Mouse (Mus musculus) mesoderm, embryonic 11.5 days (tissue): ENCODE measurements at regions not wholly inside any gene's neighbourhood (a gene's known extent, or its start where the extent isn't known, plus 50 kb on each side); places are given as distances from the start of the nearest gene placed in this dataset.

Experiments used
- DNase-seq: peaks from one replicate; pipeline ENCODE4 v3.0.0-alpha.2; 2012; ENCODE audit warnings: low read depth, low spot score

DNA sequence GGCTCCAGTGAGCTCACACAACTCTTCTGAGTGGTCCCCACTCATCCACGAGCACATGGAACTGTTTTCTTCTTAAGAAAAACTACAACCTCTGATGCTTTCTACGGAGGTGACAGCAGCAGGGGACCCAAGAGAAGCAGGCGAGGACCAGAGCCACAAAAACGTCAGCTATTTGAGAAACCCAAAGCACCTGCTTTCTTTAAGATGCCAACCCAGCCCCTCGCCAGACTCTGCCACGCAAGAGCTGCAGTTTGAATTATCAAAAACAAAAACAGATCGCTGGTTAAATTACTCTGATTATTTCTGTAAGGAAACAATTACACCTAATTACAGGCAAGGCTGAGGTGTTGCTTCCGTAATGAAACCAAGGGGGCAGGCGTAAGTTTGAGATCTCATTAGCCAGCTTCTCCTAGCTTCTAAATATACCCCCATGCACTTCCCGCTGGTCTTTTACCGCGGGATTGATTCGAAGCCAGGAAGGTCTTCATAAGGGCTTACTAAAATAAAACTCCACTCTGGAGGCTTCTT, 614.1 kb downstream of the Pdcd6ip start:
- no peak for DNase-seq

DNA sequence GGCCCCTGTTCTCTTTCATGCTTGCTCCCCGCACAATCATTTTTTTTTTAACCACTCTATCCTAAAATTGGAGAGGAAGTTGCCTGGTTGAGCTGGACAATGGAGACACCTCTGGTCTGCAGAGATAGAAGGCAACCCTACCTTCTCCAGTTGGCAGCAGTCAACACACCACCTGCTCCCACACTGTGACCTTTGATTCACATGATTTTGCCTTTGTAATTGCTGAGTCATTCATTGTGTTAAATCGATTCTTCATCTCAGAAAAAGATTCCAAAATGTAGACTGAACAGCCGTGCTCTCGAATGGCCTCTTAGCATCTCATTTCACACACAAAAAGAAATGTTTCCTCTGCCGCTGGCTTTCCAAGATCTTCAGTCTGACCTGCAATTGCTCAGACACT, 616.2 kb downstream of the Pdcd6ip start:
- no peak for DNase-seq

DNA sequence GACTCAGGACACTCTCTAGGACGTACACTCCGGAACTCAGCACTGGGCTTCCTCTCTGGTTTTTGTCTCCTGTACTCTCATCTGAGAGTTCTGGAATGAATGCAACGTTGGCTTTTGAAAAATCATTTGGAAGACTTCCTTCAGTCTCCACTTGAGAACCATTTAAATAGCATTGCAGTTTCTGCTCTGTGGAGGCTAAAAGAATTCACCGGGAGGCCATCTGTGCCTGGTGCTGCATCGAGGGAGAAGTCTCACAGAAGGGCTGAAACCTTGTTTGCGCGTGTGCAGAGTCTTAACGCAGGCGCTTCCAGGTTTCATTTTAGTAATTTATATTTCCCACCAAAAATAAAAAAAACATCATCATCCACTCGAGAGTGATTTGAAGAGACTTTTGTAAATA, 620.3 kb downstream of the Pdcd6ip start:
- no peak for DNase-seq

DNA sequence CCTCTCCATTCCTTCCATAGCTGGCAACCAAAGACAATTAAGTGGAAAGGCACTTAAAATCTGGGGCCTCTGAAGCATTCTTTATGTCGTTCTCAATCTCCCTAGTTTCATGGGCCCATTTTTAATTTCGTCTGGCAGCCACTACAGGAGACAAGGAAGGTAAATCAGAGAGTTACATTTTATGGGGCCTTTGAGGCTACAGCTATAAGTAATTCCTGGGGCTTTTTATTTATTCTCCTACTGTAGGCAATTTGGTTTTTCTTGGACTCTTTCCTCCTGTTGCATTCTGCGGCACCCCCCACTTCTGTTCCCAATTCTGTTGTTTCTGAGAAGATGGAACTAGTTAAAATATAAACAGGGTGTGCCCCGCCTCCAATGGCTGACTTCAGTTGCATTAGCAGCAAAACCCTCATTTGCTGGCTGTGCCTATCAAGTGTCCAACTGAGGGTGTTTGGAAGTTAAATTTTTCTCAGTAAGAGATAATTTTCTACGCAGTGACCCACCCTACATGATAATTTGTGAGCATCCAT, 622.7 kb downstream of the Pdcd6ip start:
- no peak for DNase-seq

DNA sequence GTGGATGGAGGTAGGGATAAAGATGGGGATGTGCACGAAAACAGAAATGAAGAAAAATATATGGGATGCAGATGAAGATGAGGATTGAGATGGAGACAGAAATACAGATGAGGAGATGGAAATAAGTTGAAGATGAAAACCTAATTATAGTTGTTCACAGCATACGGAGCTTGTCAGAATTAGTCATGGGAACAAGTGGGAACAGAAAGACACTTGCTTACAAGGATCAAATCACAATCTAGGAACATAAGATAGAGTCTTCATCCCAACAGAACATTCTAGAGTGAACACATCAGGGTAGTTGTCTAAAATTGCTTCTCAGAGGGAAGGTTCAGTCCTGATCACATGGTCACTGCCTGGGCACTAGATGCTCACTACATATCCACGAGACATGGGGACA, 633.2 kb downstream of the Pdcd6ip start:
- no peak for DNase-seq

DNA sequence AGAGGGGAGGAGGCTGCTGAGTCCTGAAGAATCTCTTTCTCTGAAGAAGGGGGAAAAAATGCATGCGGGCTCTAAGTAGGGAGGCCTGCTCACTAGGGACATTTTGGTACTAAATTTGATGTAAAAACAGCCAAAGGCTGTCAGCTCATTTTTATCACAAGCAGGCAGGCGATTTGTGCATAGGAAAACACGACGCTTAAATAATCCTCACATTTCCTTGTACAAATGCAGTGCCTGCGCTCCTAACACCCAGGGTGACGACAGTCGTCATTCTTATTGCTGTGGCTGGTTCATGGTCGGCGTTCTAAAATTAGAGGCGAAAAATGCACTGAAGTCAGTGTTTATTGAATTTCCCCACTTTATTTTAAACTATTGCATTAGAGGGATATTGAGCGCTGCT, 650.6 kb downstream of the Pdcd6ip start:
- DNase-seq: no peak

DNA sequence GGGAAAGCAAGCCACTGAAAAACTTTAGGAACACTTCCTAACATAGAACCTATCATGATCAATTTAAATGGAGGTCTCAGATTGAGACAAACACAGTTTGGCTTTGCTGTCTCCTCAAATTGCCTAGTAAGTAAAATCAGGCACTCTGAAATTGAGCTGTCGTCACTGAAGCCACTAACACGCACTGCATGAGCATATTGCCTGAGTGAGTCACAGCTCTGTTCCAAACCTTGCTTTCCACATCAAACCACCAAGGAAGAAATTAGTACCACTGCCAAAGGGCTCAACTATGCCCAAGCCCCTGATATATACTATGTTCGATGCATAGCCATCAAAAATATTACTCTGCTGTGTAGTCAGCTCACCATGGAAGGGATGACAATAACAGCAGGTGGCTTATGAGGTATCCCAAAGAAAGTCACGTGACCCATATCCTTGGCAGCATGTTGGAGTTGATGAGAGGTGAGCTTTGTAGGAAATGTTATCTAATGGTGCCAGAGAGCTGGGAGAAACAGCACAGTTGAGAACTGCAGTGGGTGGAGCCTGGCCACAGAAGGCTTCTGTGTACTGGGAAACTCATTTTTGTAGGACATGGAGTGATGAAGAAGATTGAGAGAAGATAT, 663.4 kb downstream of the Pdcd6ip start:
- DNase-seq: no peak

DNA sequence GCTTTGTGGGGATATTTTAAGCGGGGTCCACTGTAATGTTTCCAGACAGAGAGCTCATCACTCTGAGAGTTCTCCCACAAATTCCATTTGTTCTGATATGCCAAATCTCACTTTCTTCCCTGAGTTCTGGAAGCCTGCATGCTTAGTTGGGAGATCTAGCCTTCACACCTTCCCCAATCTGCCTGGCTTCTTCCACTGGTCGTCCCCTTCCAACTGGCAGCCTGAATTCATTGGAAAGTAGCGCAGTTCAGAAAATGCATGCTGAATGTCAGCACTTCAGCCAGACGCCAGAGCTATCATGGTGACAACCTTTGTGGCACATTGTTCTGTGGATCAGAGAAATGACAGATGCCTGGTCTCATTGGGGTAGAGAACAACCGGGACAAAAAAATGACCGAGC, 667.2 kb downstream of the Pdcd6ip start:
- no peak for DNase-seq

DNA sequence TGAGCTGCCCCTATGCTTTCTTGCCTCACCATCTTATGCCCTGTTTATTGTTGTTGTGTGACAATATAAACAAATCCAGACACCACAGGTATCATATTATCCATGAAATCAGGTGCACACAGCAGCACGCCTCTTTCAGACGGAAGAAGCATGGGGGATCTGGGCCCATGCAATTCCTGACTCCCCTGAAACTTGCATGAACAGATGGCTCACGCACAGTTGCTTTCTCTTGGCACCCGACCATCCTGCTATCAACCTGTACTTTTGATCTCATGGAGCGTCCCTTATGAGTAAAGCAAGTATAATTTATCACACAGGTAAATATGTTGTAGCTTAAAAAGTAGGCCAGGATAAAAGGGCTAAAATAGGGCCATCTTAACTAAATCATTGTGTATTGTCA, 674.1 kb downstream of the Pdcd6ip start:
- no peak for DNase-seq

DNA sequence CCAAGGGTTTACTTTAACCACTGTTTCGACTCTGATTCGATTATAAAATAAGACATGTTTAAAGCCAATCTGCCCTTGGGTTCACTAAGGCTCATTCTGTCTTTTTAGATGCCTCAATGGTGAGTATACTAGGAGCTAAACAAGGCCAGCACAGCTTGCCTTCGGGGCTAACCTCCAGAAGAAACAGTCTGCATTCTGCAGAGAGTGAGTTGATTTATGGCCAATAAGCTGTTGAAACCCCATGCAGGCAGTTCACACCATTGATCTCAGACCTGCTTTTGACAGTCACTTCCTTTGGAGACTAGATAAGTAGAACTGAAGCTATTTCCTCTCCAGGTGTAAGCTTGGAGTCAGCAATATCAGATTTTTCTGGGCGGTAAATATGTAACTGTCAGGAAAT, 679.0 kb downstream of the Pdcd6ip start:
- DNase-seq: peak; percentile 14

DNA sequence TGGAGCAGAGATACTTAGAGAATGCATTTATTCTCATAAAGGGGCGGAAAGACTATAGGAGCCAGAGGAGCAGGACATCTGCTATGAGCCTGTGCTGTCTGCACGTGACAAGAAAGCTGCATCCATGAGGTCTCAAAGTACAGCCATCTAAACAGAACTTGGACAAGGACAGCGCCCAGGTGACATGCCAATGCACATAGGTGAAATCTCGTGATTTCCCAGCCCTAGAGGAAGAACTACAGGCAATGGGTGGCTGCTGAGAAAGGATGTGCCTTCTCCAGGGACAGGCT, 681.2 kb downstream of the Pdcd6ip start:
- DNase-seq: no peak

DNA sequence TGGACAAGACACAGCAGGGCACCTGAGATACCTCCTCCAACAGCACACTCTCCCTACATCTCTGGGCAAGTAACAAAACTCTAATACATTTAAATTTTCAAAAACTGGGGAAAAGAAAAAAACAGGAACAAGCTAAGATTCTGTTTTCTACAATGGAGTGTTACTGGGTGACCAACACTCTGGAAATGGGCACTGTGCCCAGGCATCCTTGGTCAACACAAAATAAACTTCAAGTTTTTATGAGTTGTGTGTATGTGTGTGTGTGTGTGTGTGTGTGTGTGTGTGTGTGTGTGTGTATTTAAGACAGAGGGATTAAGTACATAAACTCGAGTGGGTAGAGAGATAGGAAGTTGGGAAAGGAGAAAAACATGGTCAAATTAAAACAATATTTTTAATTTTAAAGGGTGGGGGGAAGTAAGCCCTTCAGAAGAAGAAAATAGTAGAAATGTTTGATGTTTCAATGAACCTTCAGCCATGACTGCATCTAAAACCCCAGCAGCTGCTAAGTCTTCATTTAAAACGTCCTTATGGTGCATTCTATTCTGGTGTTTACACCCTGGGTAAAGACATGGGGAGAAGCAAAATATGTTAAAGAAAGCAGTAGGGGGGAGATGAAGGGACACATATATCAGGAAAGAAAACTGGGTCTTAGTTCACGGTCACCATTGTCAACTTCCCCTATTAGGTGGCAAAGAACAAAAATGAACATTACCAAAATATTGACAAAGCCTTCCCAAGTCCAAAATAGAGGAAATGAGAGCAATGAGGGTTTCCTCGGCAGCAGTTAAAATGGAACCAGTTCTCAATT, 681.8 kb downstream of the Pdcd6ip start:
- DNase-seq: no peak

DNA sequence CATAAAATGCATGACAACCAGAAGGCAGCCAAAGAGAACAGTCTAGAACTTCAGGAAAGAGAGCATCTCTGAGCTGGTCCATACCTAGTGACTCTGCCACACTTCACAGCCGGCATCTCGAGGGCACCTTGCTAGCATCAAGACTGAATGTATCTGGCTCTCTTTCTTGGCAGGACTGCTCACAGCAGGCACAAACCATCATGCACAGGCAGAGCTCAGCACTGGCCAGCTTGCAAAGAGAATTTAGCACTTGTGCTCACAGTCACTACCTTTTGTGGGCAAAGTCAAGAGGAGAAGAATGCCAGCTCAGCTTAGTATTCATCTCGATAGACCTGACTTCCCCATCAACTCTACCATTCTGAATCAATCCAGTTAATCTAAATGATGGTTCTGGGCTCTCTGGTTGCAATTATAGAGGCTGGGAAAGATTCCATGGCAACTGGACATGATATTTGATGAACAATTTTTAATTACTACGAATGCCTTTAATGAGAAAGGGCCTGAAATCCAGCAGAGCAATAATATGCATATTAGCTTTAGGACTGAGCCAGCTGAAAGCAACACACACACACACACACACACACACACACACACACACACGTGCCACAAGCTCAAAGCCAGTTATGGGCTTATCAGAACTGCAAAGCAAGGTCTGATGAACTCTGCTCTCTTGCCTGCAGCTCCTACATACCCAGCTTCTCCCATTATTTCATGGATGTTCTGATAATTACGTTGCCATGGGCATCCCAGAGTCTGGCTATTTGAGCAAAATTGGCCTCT, 686.0 kb downstream of the Pdcd6ip start:
- DNase-seq: no peak

DNA sequence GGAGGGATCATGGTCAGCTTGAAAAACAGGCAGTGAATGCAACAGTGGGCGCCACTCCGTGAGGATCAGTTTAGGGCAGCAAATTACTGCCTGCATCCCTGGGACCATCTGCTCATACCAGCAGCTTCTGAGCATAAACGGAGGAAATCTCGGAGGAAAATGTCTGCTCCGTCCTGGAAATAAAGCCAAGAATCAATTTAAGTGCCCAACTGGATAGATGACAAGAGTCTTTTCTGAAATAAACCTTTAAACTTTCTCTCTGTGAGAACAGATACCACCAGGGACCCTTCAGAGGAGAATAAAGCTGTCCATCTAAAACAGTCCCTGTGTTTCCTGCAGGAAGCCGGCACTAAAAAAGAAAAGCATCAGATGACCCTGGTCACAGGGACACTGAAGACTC, 688.5 kb downstream of the Pdcd6ip start:
- no peak for DNase-seq

DNA sequence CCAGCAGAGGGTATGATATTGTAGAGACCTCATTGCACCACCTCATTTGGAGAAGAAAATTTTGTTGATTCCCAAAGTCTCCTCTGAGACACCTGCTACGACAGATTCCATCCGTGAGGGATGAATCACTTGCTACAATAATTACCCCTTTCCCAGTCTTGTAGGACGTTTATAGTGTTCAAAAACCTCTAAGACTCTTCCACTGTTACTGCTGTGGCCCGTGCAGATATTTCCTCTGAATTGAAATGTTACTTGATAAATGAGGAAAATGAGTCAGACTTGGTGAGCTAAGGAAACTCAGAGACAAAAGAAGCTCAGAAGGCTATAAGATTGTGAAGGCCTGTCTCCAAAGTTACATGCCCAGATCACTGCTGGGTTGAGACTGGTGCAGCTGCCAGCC, 700.0 kb downstream of the Pdcd6ip start:
- no peak for DNase-seq

DNA sequence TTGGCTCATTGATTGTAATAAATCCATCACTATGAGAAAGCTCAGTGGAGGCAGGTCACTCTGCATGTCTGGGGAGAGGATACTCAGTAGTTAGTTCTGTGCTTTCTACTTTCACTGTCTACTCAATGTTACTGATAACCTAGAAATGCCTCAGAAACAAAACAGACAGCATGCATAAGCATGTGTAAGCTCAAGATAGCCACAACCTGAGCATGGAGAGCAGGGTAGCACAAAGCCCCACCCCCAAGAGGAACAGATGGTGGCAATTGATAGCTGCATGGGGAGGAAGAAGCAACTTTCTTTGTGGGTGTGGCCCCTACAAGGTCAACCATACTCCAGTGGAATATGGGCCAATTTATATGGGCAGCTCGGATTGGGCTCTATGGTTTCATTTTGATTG, 711.9 kb downstream of the Pdcd6ip start:
- peak; percentile 3 for DNase-seq

DNA sequence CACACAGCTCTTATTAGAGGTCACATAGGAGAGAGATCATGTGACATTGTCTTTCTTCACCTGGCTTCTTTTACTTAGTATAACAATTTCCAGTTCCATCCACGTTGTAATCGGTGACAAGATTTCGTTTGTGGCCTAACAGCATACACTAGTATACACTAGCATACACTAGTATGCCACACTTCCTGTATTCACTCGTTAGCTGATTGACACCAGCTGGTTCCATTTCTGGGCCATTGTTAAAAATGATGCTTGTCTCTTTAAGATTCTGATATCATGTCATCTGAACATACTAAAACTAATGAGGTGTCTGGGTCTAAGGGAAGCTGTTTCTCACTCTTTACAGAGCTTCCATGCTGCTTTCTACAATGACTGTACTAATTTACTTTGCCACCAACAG, 713.3 kb downstream of the Pdcd6ip start:
- DNase-seq: no peak

DNA sequence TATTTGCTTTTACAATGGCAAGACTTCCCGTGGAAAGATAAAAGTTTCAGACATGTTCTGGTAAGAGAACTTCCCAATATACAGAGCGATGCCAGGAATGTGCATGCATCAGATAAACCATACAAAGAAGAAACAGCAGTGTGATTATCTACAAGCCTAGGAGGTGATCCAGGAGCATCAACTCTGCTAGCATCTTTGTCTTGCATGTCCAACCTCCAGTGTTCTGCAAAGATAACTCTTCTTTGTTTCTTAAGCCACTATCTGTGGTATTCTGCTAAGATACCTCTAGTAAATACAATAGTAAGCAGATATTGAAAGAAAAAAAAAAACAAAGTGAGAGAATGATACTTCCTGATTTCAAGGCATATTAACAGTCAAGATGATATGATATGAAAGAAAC, 714.4 kb downstream of the Pdcd6ip start:
- DNase-seq: no peak

DNA sequence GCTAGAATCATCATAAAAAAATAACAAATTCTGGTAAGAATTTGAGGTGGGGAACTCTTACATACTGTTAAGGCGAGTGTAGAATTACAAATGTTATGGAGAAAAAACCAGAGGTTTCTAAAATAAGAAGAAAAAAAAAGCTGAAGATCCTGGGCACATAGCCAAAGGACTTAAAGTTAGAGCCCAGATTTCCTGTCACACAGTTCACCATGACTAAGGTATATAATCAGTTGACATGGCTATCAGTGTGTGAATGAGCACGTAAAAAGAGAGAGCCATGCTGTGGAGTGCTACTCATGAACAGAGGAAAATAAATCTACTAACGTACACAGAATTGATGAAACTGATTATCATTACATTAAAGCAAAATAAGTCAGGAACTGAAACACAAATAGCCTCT, 715.1 kb downstream of the Pdcd6ip start:
- DNase-seq: peak; percentile 2

DNA sequence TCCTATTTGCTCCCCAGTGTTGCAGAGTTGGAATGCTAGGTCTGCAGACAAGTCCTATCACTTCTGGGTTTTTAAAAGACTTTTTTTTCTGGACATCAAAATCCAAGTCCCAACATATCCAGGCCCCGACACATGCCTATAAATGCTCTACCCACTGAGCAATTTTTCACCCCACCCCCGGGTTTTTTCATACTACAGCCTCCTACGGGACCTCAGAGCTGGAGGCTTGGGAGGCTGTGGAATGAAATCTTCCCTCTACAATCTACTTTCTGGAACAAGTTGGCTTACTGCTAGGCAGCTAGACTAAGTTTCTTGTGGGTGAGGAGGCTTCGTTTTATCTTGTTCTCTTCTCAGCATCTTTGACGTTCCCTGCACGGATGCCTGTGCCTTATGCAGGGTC, 724.7 kb downstream of the Pdcd6ip start:
- no peak for DNase-seq

DNA sequence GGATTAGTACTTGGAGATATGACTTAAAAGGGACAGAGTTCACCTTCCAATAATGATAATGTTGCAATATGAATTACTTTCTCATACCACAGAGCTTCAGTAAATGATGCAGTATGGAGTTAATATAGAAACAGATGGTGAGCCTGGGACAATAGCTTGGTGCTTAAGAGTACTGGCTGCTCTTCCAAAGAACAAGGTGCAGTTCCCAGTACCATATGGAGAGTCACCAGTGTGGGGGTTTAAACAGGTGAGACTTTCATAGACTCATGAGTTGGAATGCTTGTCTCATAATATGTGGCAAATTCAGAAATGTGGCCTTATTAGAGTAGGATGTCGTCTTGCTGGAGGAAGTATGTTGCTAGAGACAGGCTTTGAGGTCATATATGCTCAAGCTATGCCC, 715.8 kb upstream of the Arpp21 start:
- DNase-seq: no peak

DNA sequence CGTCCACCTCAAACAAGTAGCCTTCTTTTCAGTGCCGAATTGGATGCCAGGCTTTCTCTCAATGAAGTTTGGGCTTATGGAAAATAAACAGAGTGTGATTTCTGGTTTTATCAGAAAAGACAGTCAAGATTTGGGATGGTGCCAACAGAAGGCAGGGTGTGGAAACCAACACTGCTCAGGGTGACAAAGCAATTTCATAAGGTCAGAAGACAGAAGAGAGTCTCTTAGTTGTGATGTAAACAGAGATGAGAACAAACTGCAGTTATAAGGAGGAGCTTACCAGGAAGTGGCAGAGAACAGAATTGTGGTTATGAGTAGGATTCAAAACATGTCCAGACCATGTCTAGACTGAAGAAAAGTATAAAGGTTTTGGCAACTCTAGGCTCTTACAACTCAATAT, 714.3 kb upstream of the Arpp21 start:
- no peak for DNase-seq

DNA sequence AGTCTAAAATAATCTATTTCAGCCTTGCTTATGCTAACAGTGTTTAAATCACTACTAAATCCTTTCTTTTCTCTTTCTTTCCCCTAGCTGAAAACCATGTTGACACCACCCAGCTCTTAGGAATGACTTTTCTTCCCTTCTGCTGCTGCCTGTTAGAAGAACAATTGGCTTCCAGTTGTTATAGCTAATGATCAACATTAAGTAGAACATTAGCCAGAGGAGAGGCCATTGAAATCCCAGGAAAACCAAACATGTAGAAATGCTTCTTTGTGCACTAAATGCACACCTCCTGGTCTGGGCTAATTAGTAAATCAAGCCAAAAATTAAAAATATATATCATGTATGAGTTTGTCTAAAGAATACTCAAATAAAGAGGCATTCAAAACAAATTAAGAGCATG, 703.0 kb upstream of the Arpp21 start:
- DNase-seq: no peak
